Mouse (Mus musculus): ENCODE data around the gene Pid1.
A peak's percentile ranks its signal among the peaks of the same experiment; 100 is the strongest.

Gene Pid1

GRCm38 (mm10) chr1:84177033-84177432 is 186.9 kb downstream of the Pid1 start:
- no peak for DNase-seq

- no peak for DNase-seq
These were observed 191.0 kb downstream of the Pid1 start for GRCm38 (mm10) chr1:84172941-84173340.

- no peak for DNase-seq
These were observed 206.2 kb downstream of the Pid1 start for GRCm38 (mm10) chr1:84157790-84158189.

- DNase-seq: no peak
These were observed 208.4 kb downstream of the Pid1 start for GRCm38 (mm10) chr1:84155585-84155930.

- DNase-seq: no peak
These were observed 209.0 kb downstream of the Pid1 start for GRCm38 (mm10) chr1:84154725-84155584.

GRCm38 (mm10) chr1:84153943-84154342 is 210.0 kb downstream of the Pid1 start:
- peak; percentile 53 to 60 for DNase-seq

GRCm38 (mm10) chr1:84141561-84141960 is 222.4 kb downstream of the Pid1 start:
- no peak for DNase-seq

- no peak for DNase-seq
These were observed 231.5 kb downstream of the Pid1 start for GRCm38 (mm10) chr1:84132451-84132850.

GRCm38 (mm10) chr1:84131799-84132198 is 232.2 kb downstream of the Pid1 start:
- peak; percentile 71 to 87 for DNase-seq

- peak; percentile 63 to 68 for DNase-seq
These were observed 235.5 kb downstream of the Pid1 start for GRCm38 (mm10) chr1:84128510-84128909.

GRCm38 (mm10) chr1:84119306-84119705 is 244.7 kb downstream of the Pid1 start:
- DNase-seq: no peak

- DNase-seq: no peak
These were observed 257.2 kb downstream of the Pid1 start for GRCm38 (mm10) chr1:84106756-84107155.

- DNase-seq: peak; percentile 28 to 51
These were observed 261.9 kb downstream of the Pid1 start for GRCm38 (mm10) chr1:84102052-84102451.

GRCm38 (mm10) chr1:84097398-84097797 is 266.6 kb downstream of the Pid1 start:
- DNase-seq: no peak

GRCm38 (mm10) chr1:84093291-84093690 is 270.7 kb downstream of the Pid1 start:
- no peak for DNase-seq

GRCm38 (mm10) chr1:84089664-84090063 is 274.3 kb downstream of the Pid1 start:
- no peak for DNase-seq

GRCm38 (mm10) chr1:84087957-84088356 is 276.0 kb downstream of the Pid1 start:
- DNase-seq: no peak

- no peak for DNase-seq
These were observed 276.7 kb downstream of the Pid1 start for GRCm38 (mm10) chr1:84087325-84087724.

- no peak for DNase-seq
These were observed 277.5 kb downstream of the Pid1 start for GRCm38 (mm10) chr1:84086486-84086885.

- DNase-seq: peak; percentile 49 to 67
These were observed 278.6 kb downstream of the Pid1 start for GRCm38 (mm10) chr1:84085361-84085760.

GRCm38 (mm10) chr1:84079566-84079965 is 284.4 kb downstream of the Pid1 start:
- no peak for DNase-seq

GRCm38 (mm10) chr1:84077023-84077422 is 287.0 kb downstream of the Pid1 start:
- no peak for DNase-seq

- DNase-seq: peak; percentile 18 to 34
These were observed 306.9 kb downstream of the Pid1 start for GRCm38 (mm10) chr1:84056884-84057630.

- no peak for DNase-seq
These were observed 307.7 kb downstream of the Pid1 start for GRCm38 (mm10) chr1:84056306-84056705.
